Mouse (Mus musculus): ENCODE measurements around the gene Mettl6.

GRCm38 (mm10) chr14:31432424-31432823 lies 62.4 kb downstream of the Mettl6 start:
- TF ChIP-seq CTCF (IDR thresholded peaks at IDR 0.05; ENCODE audit: control insufficient read depth, insufficient read depth, insufficient read length), result no peak
- TF ChIP-seq USF1 (IDR thresholded peaks at IDR 0.05; ENCODE audit: low read depth), result no peak
- TF ChIP-seq MAX (IDR thresholded peaks at IDR 0.05), result no peak
- TF ChIP-seq MYOG (IDR thresholded peaks at IDR 0.05; ENCODE audit: control insufficient read depth, extremely low read depth, insufficient read length), result no peak
- TF ChIP-seq MYOD1 (IDR thresholded peaks at IDR 0.05; ENCODE audit: control insufficient read depth, insufficient read length, low read depth), result no peak
